Mouse (Mus musculus): ENCODE results near the gene Arfgef3. TPM values are rescaled to one million over a fixed set of nuclear protein-coding genes. Genes with fewer than 3 reads are reported as not detected.
"Not testable (repeated sequence)": the region's sequence is repeated elsewhere in the genome, so short reads cannot be mapped to it uniquely, and the experiment has no call there.

Arfgef3 gene
- total RNA-seq, 1 experiment: 3.6 TPM

GRCm38 (mm10) chr10:18562940-18563339 is 180.8 kb downstream of the Arfgef3 start:
- Histone ChIP-seq H3K9me3 (ENCODE audit: control insufficient read depth, insufficient read depth, low read depth, low read length) (no peaks in the 10 kb centered on the region), H3K4me3 (ENCODE audit: insufficient read depth in 1 of 2, low read depth in 1 of 2, low read length in 2 of 2, poor library complexity in 1 of 2, severe bottlenecking in 1 of 2) (no peak overlapping the region), H3K27ac (ENCODE audit: insufficient read depth, low read depth, low read length, poor library complexity, severe bottlenecking) (no peak overlapping the region), H3K36me3 (ENCODE audit: control insufficient read depth, insufficient read depth, low read length, poor library complexity, severe bottlenecking) (no peaks in the 10 kb centered on the region), H3K9ac (ENCODE audit: insufficient read depth, low read depth, low read length, poor library complexity, severe bottlenecking) (no peak overlapping the region), H3K4me1 (ENCODE audit: control insufficient read depth in 2 of 2, insufficient read depth in 2 of 2, low read length in 2 of 2, poor library complexity in 1 of 2) (peaks cover 0 to 4% of the 10 kb centered on the region in 2 experiments; a peak in 1 of 4 replicates)
- in situ Hi-C loops (cut with MboI; ENCODE audit: low sequenced_read_pairs in 2 of 2, unreplicated experiment in 2 of 2): no loop called here
- peak; percentile 44 for DNase-seq (ENCODE audit: low read depth, low spot score)
- no peak for TF ChIP-seq ZNF384 (IDR thresholded peaks at IDR 0.05; ENCODE audit: low read depth, low read length)
- TF ChIP-seq ZC3H11A (IDR thresholded peaks at IDR 0.05; ENCODE audit: borderline replicate concordance, low read depth, low read length): peak; percentile 44; the same call in 1 of the 2 replicates

GRCm38 (mm10) chr10:18561445-18561844 is 182.3 kb downstream of the Arfgef3 start:
- H3K27ac ChIP-seq (ENCODE audit: insufficient read depth, low read depth, low read length, poor library complexity, severe bottlenecking): no peak overlapping the region
- no peaks in the 10 kb centered on the region for H3K36me3 ChIP-seq (ENCODE audit: control insufficient read depth, insufficient read depth, low read length, poor library complexity, severe bottlenecking)
- H3K9ac ChIP-seq (ENCODE audit: insufficient read depth, low read depth, low read length, poor library complexity, severe bottlenecking): no peak overlapping the region
- H3K9me3 ChIP-seq (ENCODE audit: control insufficient read depth, insufficient read depth, low read depth, low read length): no peaks in the 10 kb centered on the region
- H3K4me1 ChIP-seq (ENCODE audit: control insufficient read depth in 2 of 2, insufficient read depth in 2 of 2, low read length in 2 of 2, poor library complexity in 1 of 2): peaks cover 0 to 4% of the 10 kb centered on the region in 2 experiments; a peak in 1 of 4 replicates
- no peak for DNase-seq (ENCODE audit: low read depth, low spot score)
- TF ChIP-seq ZC3H11A (IDR thresholded peaks at IDR 0.05; ENCODE audit: borderline replicate concordance, low read depth, low read length): no peak
- TF ChIP-seq HCFC1 (IDR thresholded peaks at IDR 0.05; ENCODE audit: borderline replicate concordance, insufficient read depth, low read length): no peak
- no peak for TF ChIP-seq MAFK (IDR thresholded peaks at IDR 0.05; ENCODE audit: insufficient read depth, low read depth, low read length)
- no peak for TF ChIP-seq ZNF384 (IDR thresholded peaks at IDR 0.05; ENCODE audit: low read depth, low read length)
- TF ChIP-seq CHD2 (IDR thresholded peaks at IDR 0.05; ENCODE audit: low read depth, low read length): no peak
- in situ Hi-C loops (cut with MboI; ENCODE audit: low sequenced_read_pairs in 2 of 2, unreplicated experiment in 2 of 2): no loop called here
- H3K4me3 ChIP-seq (ENCODE audit: insufficient read depth in 1 of 2, low read depth in 1 of 2, low read length in 2 of 2, poor library complexity in 1 of 2, severe bottlenecking in 1 of 2): no peak overlapping the region

- not testable (repeated sequence) for H3K9me3 ChIP-seq (ENCODE audit: control insufficient read depth, insufficient read depth, low read depth, low read length)
Observed at GRCm38 (mm10) chr10:18559076-18559475, 184.7 kb downstream of the Arfgef3 start.

GRCm38 (mm10) chr10:18549321-18550216 is 194.2 kb downstream of the Arfgef3 start:
- DNase-seq (ENCODE audit: low read depth, low spot score): no peak
- Histone ChIP-seq H3K9ac (ENCODE audit: insufficient read depth, low read depth, low read length, poor library complexity, severe bottlenecking) (peak overlapping the region; percentile 20; the same call in 1 of the 2 replicates), H3K4me3 (ENCODE audit: insufficient read depth in 1 of 2, low read depth in 1 of 2, low read length in 2 of 2, poor library complexity in 1 of 2, severe bottlenecking in 1 of 2) (peak overlapping the region; percentile 44 to 78), H3K27ac (ENCODE audit: insufficient read depth, low read depth, low read length, poor library complexity, severe bottlenecking) (no peak overlapping the region), H3K4me1 (ENCODE audit: control insufficient read depth in 2 of 2, insufficient read depth in 2 of 2, low read length in 2 of 2, poor library complexity in 1 of 2) (peaks cover 0 to 6% of the 10 kb centered on the region in 2 experiments; a peak in 1 of 4 replicates), H3K9me3 (ENCODE audit: control insufficient read depth, insufficient read depth, low read depth, low read length) (no peaks in the 10 kb centered on the region), H3K36me3 (ENCODE audit: control insufficient read depth, insufficient read depth, low read length, poor library complexity, severe bottlenecking) (no peaks in the 10 kb centered on the region)
- TF ChIP-seq CHD2 (IDR thresholded peaks at IDR 0.05; ENCODE audit: low read depth, low read length) (no peak), ZC3H11A (IDR thresholded peaks at IDR 0.05; ENCODE audit: borderline replicate concordance, low read depth, low read length) (no peak), ZNF384 (IDR thresholded peaks at IDR 0.05; ENCODE audit: low read depth, low read length) (no peak), MAFK (IDR thresholded peaks at IDR 0.05; ENCODE audit: insufficient read depth, low read depth, low read length) (no peak)
- in situ Hi-C loops (cut with MboI; ENCODE audit: low sequenced_read_pairs in 2 of 2, unreplicated experiment in 2 of 2): no loop called here

More at GRCm38 (mm10) chr10:18559076-18559475, 184.7 kb downstream of the Arfgef3 start:
- H3K9ac ChIP-seq (ENCODE audit: insufficient read depth, low read depth, low read length, poor library complexity, severe bottlenecking); H3K27ac ChIP-seq (ENCODE audit: insufficient read depth, low read depth, low read length, poor library complexity, severe bottlenecking); H3K36me3 ChIP-seq (ENCODE audit: control insufficient read depth, insufficient read depth, low read length, poor library complexity, severe bottlenecking); DNase-seq (ENCODE audit: low read depth, low spot score); H3K4me1 ChIP-seq (ENCODE audit: control insufficient read depth in 2 of 2, insufficient read depth in 2 of 2, low read length in 2 of 2, poor library complexity in 1 of 2); in situ Hi-C loops (cut with MboI; ENCODE audit: low sequenced_read_pairs in 2 of 2, unreplicated experiment in 2 of 2): not testable (repeated sequence)
- TF ChIP-seq CHD2 (IDR thresholded peaks at IDR 0.05; ENCODE audit: low read depth, low read length): peak; percentile 35; the same call in 1 of the 2 replicates
- H3K4me3 ChIP-seq (ENCODE audit: insufficient read depth in 1 of 2, low read depth in 1 of 2, low read length in 2 of 2, poor library complexity in 1 of 2, severe bottlenecking in 1 of 2): peak overlapping the region in 1 of 2 experiments; percentile 69; a peak in 2 of 4 replicates
